Mouse (Mus musculus): ENCODE measurements around the gene Gm21992. TPM values are rescaled to one million over a fixed set of nuclear protein-coding genes. Genes with fewer than 3 reads are reported as not detected.

Gene Gm21992
- total and polyA plus RNA-seq, 3 experiments, result 10.8 to 21.9 TPM; not detected in 1

- Histone ChIP-seq H3K9ac (ENCODE audit: control insufficient read depth, low read depth, low read length, poor library complexity, severe bottlenecking) (no peak within 1 kb of the TSS), H3K9me3 (replicated peaks; ENCODE audit: insufficient read depth, low read length) (no peaks in the 10 kb centered on the region)
- DNase-seq (ENCODE audit: low read depth, low spot score), result no peak
These were observed 113.2 kb downstream of the Gm21992 start, which contains the start of gene Gm960 for GRCm38 (mm10) chr19:4698205-4698677. Gene Gm960, minus strand, starts transcription at chr19:4698668.

DNA sequence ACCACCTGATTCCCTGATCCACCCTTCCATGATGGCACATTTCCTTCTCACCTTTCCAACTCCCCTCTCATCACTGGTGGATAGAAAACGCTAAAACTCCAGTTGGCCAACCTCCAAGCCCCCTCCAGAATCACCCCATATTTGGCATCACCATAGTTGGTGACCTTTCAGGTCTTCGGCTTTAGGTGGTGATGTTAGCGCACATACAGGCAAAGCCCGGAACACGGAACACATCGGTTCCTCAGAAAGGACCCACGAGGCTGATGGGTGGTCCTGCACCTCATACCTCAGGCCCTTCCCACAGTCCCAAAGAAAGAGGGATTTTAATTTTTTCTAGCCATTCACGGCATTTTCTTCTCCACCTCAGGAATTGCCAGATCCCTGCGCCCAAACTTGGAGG, 113.7 kb downstream of the Gm21992 start:
- Histone ChIP-seq H3K4me3 (ENCODE audit: control insufficient read depth in 1 of 2, insufficient read depth in 1 of 2, low read depth in 2 of 2, low read length in 2 of 2) (no peak overlapping the region), H3K27me3 (ENCODE audit: control insufficient read depth in 1 of 2, insufficient read depth in 2 of 2, low read length in 2 of 2) (peaks cover 36 to 42% of the 10 kb centered on the region in 2 experiments)

More at GRCm38 (mm10) chr19:4698205-4698677, 113.2 kb downstream of the Gm21992 start, which contains the start of gene Gm960:
- H3K4me1 ChIP-seq (ENCODE audit: control insufficient read depth in 1 of 2, insufficient read depth in 2 of 2, low read length in 2 of 2), result no peaks in the 10 kb centered on the region
- peaks cover 33 to 39% of the 10 kb centered on the region in 2 experiments for H3K27me3 ChIP-seq (ENCODE audit: control insufficient read depth in 1 of 2, insufficient read depth in 2 of 2, low read length in 2 of 2)
- no peaks in the 10 kb centered on the region for H3K36me3 ChIP-seq (ENCODE audit: control insufficient read depth in 1 of 2, insufficient read depth in 2 of 2, low read length in 2 of 2)
- H3K27ac ChIP-seq (ENCODE audit: control insufficient read depth, low read depth, low read length), result no peak within 1 kb of the TSS
- peak; percentile 43; the same call in 1 of the 2 replicates for TF ChIP-seq NRF1 (IDR thresholded peaks at IDR 0.05; ENCODE audit: insufficient read depth, low read depth, low read length, poor library complexity, severe bottlenecking)
- no peak for TF ChIP-seq ZNF384 (IDR thresholded peaks at IDR 0.05; ENCODE audit: low read depth, low read length)
- no peak for TF ChIP-seq JUND (IDR thresholded peaks at IDR 0.05; ENCODE audit: low read depth, low read length)
- no peak for TF ChIP-seq RAD21 (IDR thresholded peaks at IDR 0.05; ENCODE audit: low read depth, low read length)
- no peak for TF ChIP-seq USF2 (IDR thresholded peaks at IDR 0.05; ENCODE audit: borderline replicate concordance in 1 of 2, insufficient read depth in 1 of 2, low read depth in 1 of 2, low read length in 2 of 2)
- no peak for TF ChIP-seq SMC3 (IDR thresholded peaks at IDR 0.05; ENCODE audit: low read depth, low read length)
- no peaks in the 10 kb centered on the region for H3K79me2 ChIP-seq (ENCODE audit: control insufficient read depth, insufficient read depth, low read length, poor library complexity)
- no peak within 1 kb of the TSS for H3K4me3 ChIP-seq (ENCODE audit: control insufficient read depth in 1 of 2, insufficient read depth in 1 of 2, low read depth in 2 of 2, low read length in 2 of 2)

GRCm38 (mm10) chr19:4697121-4697520, 114.3 kb downstream of the Gm21992 start:
- Histone ChIP-seq H3K4me3 (ENCODE audit: control insufficient read depth in 1 of 2, insufficient read depth in 1 of 2, low read depth in 2 of 2, low read length in 2 of 2) (no peak overlapping the region), H3K36me3 (ENCODE audit: control insufficient read depth in 1 of 2, insufficient read depth in 2 of 2, low read length in 2 of 2) (no peaks in the 10 kb centered on the region), H3K79me2 (ENCODE audit: control insufficient read depth, insufficient read depth, low read length, poor library complexity) (no peaks in the 10 kb centered on the region), H3K9ac (ENCODE audit: control insufficient read depth, low read depth, low read length, poor library complexity, severe bottlenecking) (no peak overlapping the region), H3K9me3 (replicated peaks; ENCODE audit: insufficient read depth, low read length) (no peaks in the 10 kb centered on the region), H3K27me3 (ENCODE audit: control insufficient read depth in 1 of 2, insufficient read depth in 2 of 2, low read length in 2 of 2) (peaks cover 37 to 42% of the 10 kb centered on the region in 2 experiments), H3K27ac (ENCODE audit: control insufficient read depth, low read depth, low read length) (no peak overlapping the region), H3K4me1 (ENCODE audit: control insufficient read depth in 1 of 2, insufficient read depth in 2 of 2, low read length in 2 of 2) (no peaks in the 10 kb centered on the region)
- DNase-seq (ENCODE audit: low read depth, low spot score), result no peak
- TF ChIP-seq ZNF384 (IDR thresholded peaks at IDR 0.05; ENCODE audit: low read depth, low read length) (no peak), TBP (IDR thresholded peaks at IDR 0.05; ENCODE audit: low read depth, low read length) (no peak), USF2 (IDR thresholded peaks at IDR 0.05; ENCODE audit: borderline replicate concordance in 1 of 2, insufficient read depth in 1 of 2, low read depth in 1 of 2, low read length in 2 of 2) (no peak), ETS1 (IDR thresholded peaks at IDR 0.05; ENCODE audit: low read depth, low read length) (no peak), POLR2A (IDR thresholded peaks at IDR 0.05; ENCODE audit: control insufficient read depth in 1 of 2, insufficient read depth in 1 of 2, low read depth in 1 of 2, low read length in 2 of 2, poor library complexity in 1 of 2) (no peak), MAX (IDR thresholded peaks at IDR 0.05; ENCODE audit: low read length) (no peak), MAFK (IDR thresholded peaks at IDR 0.05; ENCODE audit: borderline replicate concordance, low read depth, low read length) (no peak), EP300 (IDR thresholded peaks at IDR 0.05; ENCODE audit: low read depth in 1 of 2, low read length in 2 of 2) (no peak), ZKSCAN1 (IDR thresholded peaks at IDR 0.05; ENCODE audit: low read depth, low read length) (no peak), CHD1 (IDR thresholded peaks at IDR 0.05; ENCODE audit: low read depth, low read length) (no peak), BHLHE40 (IDR thresholded peaks at IDR 0.05; ENCODE audit: borderline replicate concordance, low read depth, low read length) (no peak), TAL1 (IDR thresholded peaks at IDR 0.05; ENCODE audit: low read length) (no peak), MYB (IDR thresholded peaks at IDR 0.05; ENCODE audit: low read depth, low read length) (no peak), ZMIZ1 (IDR thresholded peaks at IDR 0.05; ENCODE audit: low read depth, low read length) (no peak), POLR2AphosphoS2 (IDR thresholded peaks at IDR 0.05; ENCODE audit: low read length) (no peak)

More for the DNA sequence above, 113.7 kb downstream of the Gm21992 start:
- Histone ChIP-seq H3K9ac (ENCODE audit: control insufficient read depth, low read depth, low read length, poor library complexity, severe bottlenecking) (no peak overlapping the region), H3K27ac (ENCODE audit: control insufficient read depth, low read depth, low read length) (no peak overlapping the region), H3K79me2 (ENCODE audit: control insufficient read depth, insufficient read depth, low read length, poor library complexity) (no peaks in the 10 kb centered on the region), H3K4me1 (ENCODE audit: control insufficient read depth in 1 of 2, insufficient read depth in 2 of 2, low read length in 2 of 2) (no peaks in the 10 kb centered on the region), H3K36me3 (ENCODE audit: control insufficient read depth in 1 of 2, insufficient read depth in 2 of 2, low read length in 2 of 2) (no peaks in the 10 kb centered on the region), H3K9me3 (replicated peaks; ENCODE audit: insufficient read depth, low read length) (no peaks in the 10 kb centered on the region)
- DNase-seq (ENCODE audit: low read depth, low spot score), result no peak
- no peak for TF ChIP-seq HCFC1 (IDR thresholded peaks at IDR 0.05; ENCODE audit: low read depth, low read length)
- no peak for TF ChIP-seq NELFE (IDR thresholded peaks at IDR 0.05; ENCODE audit: low read depth, low read length)
- TF ChIP-seq ZMIZ1 (IDR thresholded peaks at IDR 0.05; ENCODE audit: low read depth, low read length), result no peak
- TF ChIP-seq ZNF384 (IDR thresholded peaks at IDR 0.05; ENCODE audit: low read depth, low read length), result no peak
- TF ChIP-seq TCF12 (IDR thresholded peaks at IDR 0.05; ENCODE audit: low read depth, low read length), result no peak
- TF ChIP-seq MYB (IDR thresholded peaks at IDR 0.05; ENCODE audit: low read depth, low read length), result no peak
- TF ChIP-seq BHLHE40 (IDR thresholded peaks at IDR 0.05; ENCODE audit: borderline replicate concordance, low read depth, low read length), result no peak
- no peak for TF ChIP-seq POLR2A (IDR thresholded peaks at IDR 0.05; ENCODE audit: control insufficient read depth in 1 of 2, insufficient read depth in 1 of 2, low read depth in 1 of 2, low read length in 2 of 2, poor library complexity in 1 of 2)
- no peak for TF ChIP-seq EP300 (IDR thresholded peaks at IDR 0.05; ENCODE audit: low read depth in 1 of 2, low read length in 2 of 2)
- TF ChIP-seq USF1 (IDR thresholded peaks at IDR 0.05; ENCODE audit: low read depth, low read length), result no peak
- TF ChIP-seq ZC3H11A (IDR thresholded peaks at IDR 0.05; ENCODE audit: low read depth, low read length), result no peak
- TF ChIP-seq NRF1 (IDR thresholded peaks at IDR 0.05; ENCODE audit: insufficient read depth, low read depth, low read length, poor library complexity, severe bottlenecking), result no peak
- no peak for TF ChIP-seq ELF1 (IDR thresholded peaks at IDR 0.05; ENCODE audit: low read depth, low read length)
- no peak for TF ChIP-seq RCOR1 (IDR thresholded peaks at IDR 0.05; ENCODE audit: low read depth, low read length)
- no peak for TF ChIP-seq MAX (IDR thresholded peaks at IDR 0.05; ENCODE audit: low read length)
- no peak for TF ChIP-seq MEF2A (IDR thresholded peaks at IDR 0.05; ENCODE audit: extremely low read depth, insufficient replicate concordance, low read depth, low read length, poor library complexity, severe bottlenecking)
- no peak for TF ChIP-seq ETS1 (IDR thresholded peaks at IDR 0.05; ENCODE audit: low read depth, low read length)
- TF ChIP-seq CHD1 (IDR thresholded peaks at IDR 0.05; ENCODE audit: low read depth, low read length), result no peak
